Mouse (Mus musculus) right cerebral cortex, postnatal 25 days (tissue): ENCODE measurements around the gene Abhd12.
A peak's percentile ranks its signal among the peaks of the same experiment; 100 is the strongest.

Experiments
- DNase-seq: peaks from one replicate; pipeline ENCODE4 v3.0.0; 2022

Abhd12 gene

GRCm38 (mm10) chr2:150844798-150845197 lies 59.7 kb downstream of the Abhd12 start:
- DNase-seq, result peak; percentile 54

GRCm38 (mm10) chr2:150842049-150842461 lies 62.5 kb downstream of the Abhd12 start:
- DNase-seq, result peak; percentile 29

GRCm38 (mm10) chr2:150841109-150841508 lies 63.4 kb downstream of the Abhd12 start:
- DNase-seq, result peak; percentile 3

- no peak for DNase-seq
These were observed 64.7 kb downstream of the Abhd12 start for GRCm38 (mm10) chr2:150839686-150840471.

GRCm38 (mm10) chr2:150837781-150838180 lies 66.8 kb downstream of the Abhd12 start:
- DNase-seq, result no peak

- no peak for DNase-seq
These were observed 67.6 kb downstream of the Abhd12 start for GRCm38 (mm10) chr2:150836906-150837305.

- DNase-seq, result no peak
These were observed 68.6 kb downstream of the Abhd12 start for GRCm38 (mm10) chr2:150835975-150836374.

GRCm38 (mm10) chr2:150834616-150835015 lies 69.9 kb downstream of the Abhd12 start:
- DNase-seq, result no peak

- no peak for DNase-seq
These were observed 72.5 kb downstream of the Abhd12 start for GRCm38 (mm10) chr2:150832029-150832428.

GRCm38 (mm10) chr2:150830911-150831441 lies 73.6 kb downstream of the Abhd12 start:
- DNase-seq, result no peak

- no peak for DNase-seq
These were observed 74.5 kb downstream of the Abhd12 start for GRCm38 (mm10) chr2:150830011-150830410.

GRCm38 (mm10) chr2:150828654-150829053 lies 75.9 kb downstream of the Abhd12 start:
- DNase-seq, result no peak

GRCm38 (mm10) chr2:150828164-150828563 lies 76.4 kb downstream of the Abhd12 start:
- DNase-seq, result no peak

GRCm38 (mm10) chr2:150826426-150826825 lies 78.1 kb downstream of the Abhd12 start:
- no peak for DNase-seq

GRCm38 (mm10) chr2:150822987-150823386 lies 81.6 kb downstream of the Abhd12 start:
- DNase-seq, result no peak

GRCm38 (mm10) chr2:150820720-150821119 lies 83.8 kb downstream of the Abhd12 start:
- no peak for DNase-seq

- no peak for DNase-seq
These were observed 85.8 kb downstream of the Abhd12 start for GRCm38 (mm10) chr2:150818742-150819141.

- DNase-seq, result no peak
These were observed 87.7 kb downstream of the Abhd12 start for GRCm38 (mm10) chr2:150816676-150817402.

- no peak for DNase-seq
These were observed 91.7 kb downstream of the Abhd12 start for GRCm38 (mm10) chr2:150812816-150813215.

GRCm38 (mm10) chr2:150810603-150811002 lies 93.9 kb downstream of the Abhd12 start:
- DNase-seq, result no peak

- no peak for DNase-seq
These were observed 95.7 kb downstream of the Abhd12 start for GRCm38 (mm10) chr2:150808812-150809211.

- DNase-seq, result no peak
These were observed 96.2 kb downstream of the Abhd12 start for GRCm38 (mm10) chr2:150808381-150808780.

- no peak for DNase-seq
These were observed 101.5 kb downstream of the Abhd12 start for GRCm38 (mm10) chr2:150803035-150803434.

GRCm38 (mm10) chr2:150800616-150801015 lies 103.9 kb downstream of the Abhd12 start:
- no peak for DNase-seq
